Mouse (Mus musculus): ENCODE measurements around the gene Fmnl1. TPM values are rescaled to one million over a fixed set of nuclear protein-coding genes. Genes with fewer than 3 reads are reported as not detected.

The Fmnl1 gene
- polyA plus RNA-seq, 1 experiment from 2014 or later = 3.1 TPM

DNA sequence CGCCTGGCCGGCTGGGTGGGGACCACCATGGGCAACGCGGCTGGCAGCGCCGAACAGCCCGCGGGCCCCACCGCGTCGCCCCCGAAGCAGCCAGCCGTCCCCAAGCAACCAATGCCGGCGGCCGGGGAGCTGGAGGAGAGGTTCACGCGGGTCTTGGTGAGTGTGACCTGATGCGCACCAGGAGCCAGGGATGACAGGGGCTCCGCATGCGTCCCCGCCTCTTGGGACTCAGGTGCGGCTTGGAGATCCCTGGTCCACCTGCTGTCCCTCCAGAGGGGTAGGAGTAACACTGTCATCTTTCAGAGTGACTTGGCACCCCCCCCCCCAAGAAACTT, 346 bp downstream of the Fmnl1 start:
- peaks cover 41% of the 10 kb centered on the region for H3K27me3 ChIP-seq (replicated peaks; ENCODE audit: control insufficient read depth, insufficient read depth, low read length)
- H3K4me2 ChIP-seq (ENCODE audit: low read length) = peak overlapping the region; percentile 95
- peak overlapping the region; percentile 49 for H3K4me3 ChIP-seq (ENCODE audit: low read depth, low read length)
- H3K4me1 ChIP-seq (replicated peaks; ENCODE audit: control insufficient read depth, insufficient read depth, low read length) = no peaks in the 10 kb centered on the region; the same call in 1 of the 2 replicates
- H3K27ac ChIP-seq (ENCODE audit: low read depth) = no peak overlapping the region
- peak overlapping the region; percentile 42 for H3K9ac ChIP-seq (ENCODE audit: low read length)
- no peaks in the 10 kb centered on the region for H3K9me3 ChIP-seq (ENCODE audit: control insufficient read depth, low read length)
- no peak for DNase-seq (ENCODE audit: low spot score)
- 2% methylated on average over 16 of the region's 23 CpGs for WGBS
- ATAC-seq (replicated peaks; ENCODE audit: low FRiP score, low TSS enrichment, low read depth) = 0 out of 2 replicates have a peak, but pooled peaks have one; percentile 20
- no peaks in the 10 kb centered on the region for H3K36me3 ChIP-seq (ENCODE audit: control insufficient read depth, insufficient read depth, low read length)

DNA sequence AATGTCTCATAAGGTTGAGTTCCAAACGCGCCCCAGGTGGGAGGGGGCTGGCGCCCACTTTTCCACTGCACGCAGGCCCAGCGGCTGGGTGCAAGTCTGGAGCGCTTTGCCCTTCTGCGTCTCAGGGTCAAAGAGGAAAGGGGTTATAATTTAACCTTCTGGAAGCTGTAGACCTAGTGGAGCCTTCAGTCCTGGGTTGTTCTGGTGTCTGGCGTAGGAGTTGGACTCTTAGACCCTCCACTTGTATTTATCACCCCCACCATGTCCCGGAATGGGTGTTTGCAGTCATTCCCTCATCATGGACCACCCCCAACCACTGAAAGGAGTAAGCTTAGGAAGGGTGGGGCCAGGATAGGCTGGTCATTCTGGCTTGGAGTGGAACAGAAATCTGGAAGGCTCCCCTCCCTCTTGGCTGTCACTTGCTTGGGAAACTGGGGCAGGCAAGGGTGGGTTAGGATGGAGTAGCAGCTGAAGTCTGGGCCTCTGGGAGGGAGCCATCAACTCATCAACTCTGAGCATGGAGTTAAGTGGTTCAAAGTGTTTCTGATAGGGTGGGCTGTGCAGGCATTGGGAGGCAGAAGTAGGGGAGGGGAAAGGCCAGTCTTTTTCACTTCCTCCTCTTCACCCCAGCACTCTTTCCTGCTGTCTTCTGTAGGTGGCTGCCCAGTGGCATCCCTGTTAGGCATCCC, 940 bp downstream of the Fmnl1 start:
- Histone ChIP-seq H3K36me3 (ENCODE audit: control insufficient read depth, insufficient read depth, low read length) (no peaks in the 10 kb centered on the region), H3K27ac (ENCODE audit: low read depth) (no peak overlapping the region), H3K9ac (ENCODE audit: low read length) (no peak overlapping the region), H3K27me3 (replicated peaks; ENCODE audit: control insufficient read depth, insufficient read depth, low read length) (peaks cover 41% of the 10 kb centered on the region), H3K4me3 (ENCODE audit: low read depth, low read length) (peak overlapping the region; percentile 49; the same call in 1 of the 2 replicates), H3K9me3 (ENCODE audit: control insufficient read depth, low read length) (no peaks in the 10 kb centered on the region), H3K4me2 (ENCODE audit: low read length) (peak overlapping the region; percentile 95), H3K4me1 (replicated peaks; ENCODE audit: control insufficient read depth, insufficient read depth, low read length) (no peaks in the 10 kb centered on the region; the same call in 1 of the 2 replicates)
- WGBS = 41% methylated on average over 9 of the region's 9 CpGs
- DNase-seq (ENCODE audit: low spot score) (no peak), ATAC-seq (replicated peaks; ENCODE audit: low FRiP score, low TSS enrichment, low read depth) (no peak)

DNA sequence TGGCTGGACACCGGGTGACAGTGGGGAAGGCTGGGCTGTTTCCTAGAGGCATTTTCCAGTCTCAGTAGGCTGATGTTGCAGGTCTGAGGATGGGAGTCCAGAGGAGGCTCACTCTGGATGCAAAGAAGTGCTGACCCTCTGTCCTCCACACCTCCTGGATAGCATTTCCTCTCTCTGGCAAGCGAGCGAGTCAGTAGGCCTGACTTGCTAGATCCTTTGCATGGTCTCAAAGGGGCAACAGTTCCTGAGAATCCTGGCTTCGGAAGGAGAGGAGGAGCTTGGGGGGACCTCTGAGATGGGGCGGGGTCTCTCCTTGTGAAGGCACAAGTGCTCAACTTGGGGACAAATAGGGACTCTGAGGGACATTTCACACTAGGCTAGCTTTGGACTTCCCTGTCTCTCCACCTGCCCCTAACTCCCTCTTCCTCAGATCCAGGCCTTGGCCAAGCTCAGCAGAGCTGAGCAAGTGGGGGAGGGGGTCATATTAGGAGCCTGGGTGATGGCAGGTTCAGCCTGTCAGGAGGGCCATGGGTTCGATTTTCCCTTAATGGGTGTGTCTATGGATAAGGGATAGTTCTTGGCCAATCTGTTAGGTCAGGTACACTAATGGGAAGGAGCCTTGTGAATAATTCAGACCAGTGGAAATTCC, 1.6 kb downstream of the Fmnl1 start:
- Histone ChIP-seq H3K4me3 (ENCODE audit: low read depth, low read length) (no peak overlapping the region), H3K27me3 (replicated peaks; ENCODE audit: control insufficient read depth, insufficient read depth, low read length) (peaks cover 41% of the 10 kb centered on the region), H3K9ac (ENCODE audit: low read length) (no peak overlapping the region), H3K36me3 (ENCODE audit: control insufficient read depth, insufficient read depth, low read length) (no peaks in the 10 kb centered on the region), H3K9me3 (ENCODE audit: control insufficient read depth, low read length) (no peaks in the 10 kb centered on the region), H3K4me2 (ENCODE audit: low read length) (no peak overlapping the region), H3K27ac (ENCODE audit: low read depth) (no peak overlapping the region), H3K4me1 (replicated peaks; ENCODE audit: control insufficient read depth, insufficient read depth, low read length) (no peaks in the 10 kb centered on the region; the same call in 1 of the 2 replicates)
- 66% methylated on average over 6 of the region's 6 CpGs for WGBS
- ATAC-seq (replicated peaks; ENCODE audit: low FRiP score, low TSS enrichment, low read depth) (no peak), DNase-seq (ENCODE audit: low spot score) (no peak)

DNA sequence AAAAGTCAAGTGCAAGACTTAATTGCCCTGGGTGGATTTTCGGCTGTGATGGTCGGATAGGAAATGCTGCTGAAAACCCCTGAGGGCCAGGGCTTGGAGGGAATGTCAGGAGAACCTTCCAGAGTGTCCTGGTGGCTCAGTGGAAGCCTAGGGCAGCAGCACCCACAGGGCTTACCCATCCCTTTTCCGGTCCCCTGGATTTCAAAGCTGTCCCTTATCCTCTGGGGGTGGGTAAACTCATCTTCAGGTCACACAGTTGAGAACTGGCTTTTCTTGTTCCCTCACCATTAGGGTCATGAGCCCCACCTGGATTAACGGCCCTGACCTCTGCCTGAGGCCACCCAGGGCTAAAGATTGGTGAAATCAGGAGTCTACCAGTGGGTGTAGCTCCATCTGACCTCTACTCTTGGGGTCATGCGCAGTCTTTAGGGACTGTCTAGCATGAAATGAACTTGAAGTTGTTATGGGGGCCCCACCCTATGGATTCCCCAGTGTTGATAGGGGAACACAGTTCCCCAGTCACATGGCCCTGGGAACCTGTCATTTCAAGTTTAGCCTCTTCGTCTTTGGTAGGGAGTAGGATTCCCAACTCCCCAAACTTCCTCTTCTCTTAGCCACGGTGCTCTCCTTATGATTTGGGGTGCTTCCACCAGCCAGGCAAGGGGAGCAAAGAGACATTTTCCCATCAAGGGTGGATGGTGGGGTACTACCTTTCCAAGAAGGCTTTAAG, 2.3 kb downstream of the Fmnl1 start:
- no peak overlapping the region for H3K27ac ChIP-seq (ENCODE audit: low read depth)
- no peaks in the 10 kb centered on the region for H3K9me3 ChIP-seq (ENCODE audit: control insufficient read depth, low read length)
- H3K9ac ChIP-seq (ENCODE audit: low read length) = no peak overlapping the region
- H3K36me3 ChIP-seq (ENCODE audit: control insufficient read depth, insufficient read depth, low read length) = no peaks in the 10 kb centered on the region
- no peak overlapping the region for H3K4me2 ChIP-seq (ENCODE audit: low read length)
- DNase-seq (ENCODE audit: low spot score) (no peak), ATAC-seq (replicated peaks; ENCODE audit: low FRiP score, low TSS enrichment, low read depth) (no peak)
- no peak overlapping the region for H3K4me3 ChIP-seq (ENCODE audit: low read depth, low read length)
- whole genome bisulfite sequencing = 72% methylated on average over 7 of the region's 7 CpGs
- no peaks in the 10 kb centered on the region; the same call in 1 of the 2 replicates for H3K4me1 ChIP-seq (replicated peaks; ENCODE audit: control insufficient read depth, insufficient read depth, low read length)
- peaks cover 41% of the 10 kb centered on the region for H3K27me3 ChIP-seq (replicated peaks; ENCODE audit: control insufficient read depth, insufficient read depth, low read length)

DNA sequence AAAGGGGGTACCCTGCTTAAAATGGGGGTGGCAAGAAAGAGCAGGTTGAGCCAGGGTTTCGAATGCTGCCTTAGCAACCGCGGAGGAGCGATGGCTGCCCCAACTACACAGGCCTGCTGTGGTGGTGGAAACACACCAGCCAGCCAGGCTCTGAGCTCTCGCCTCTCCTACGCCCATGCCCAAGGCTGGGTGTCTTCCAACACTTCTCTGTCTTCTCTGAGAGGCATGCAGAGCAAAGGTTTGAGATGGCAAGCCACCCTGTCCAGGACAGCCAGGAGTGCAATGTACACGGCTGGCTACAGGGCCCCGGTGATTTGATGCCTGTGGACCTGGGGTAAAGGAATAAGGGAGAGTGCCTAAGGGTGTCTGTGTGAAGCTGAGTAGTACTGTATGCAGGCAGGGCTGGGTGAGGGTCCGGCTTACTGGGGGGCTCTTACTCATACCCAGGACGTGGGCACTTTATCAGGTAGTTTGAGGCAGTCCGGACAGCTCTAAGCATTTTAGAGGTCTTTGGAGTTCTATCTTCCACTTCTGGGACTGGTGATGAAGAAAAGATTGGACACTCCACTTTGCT, 3.0 kb downstream of the Fmnl1 start:
- no peak for DNase-seq (ENCODE audit: low spot score)
- H3K9me3 ChIP-seq (ENCODE audit: control insufficient read depth, low read length) = no peaks in the 10 kb centered on the region
- no peak overlapping the region for H3K27ac ChIP-seq (ENCODE audit: low read depth)
- H3K9ac ChIP-seq (ENCODE audit: low read length) = no peak overlapping the region
- H3K4me1 ChIP-seq (replicated peaks; ENCODE audit: control insufficient read depth, insufficient read depth, low read length) = no peaks in the 10 kb centered on the region; the same call in 1 of the 2 replicates
- 83% methylated on average over 11 of the region's 11 CpGs for WGBS
- H3K4me2 ChIP-seq (ENCODE audit: low read length) = no peak overlapping the region
- no peaks in the 10 kb centered on the region for H3K36me3 ChIP-seq (ENCODE audit: control insufficient read depth, insufficient read depth, low read length)
- ATAC-seq (replicated peaks; ENCODE audit: low FRiP score, low TSS enrichment, low read depth) = no peak
- H3K27me3 ChIP-seq (replicated peaks; ENCODE audit: control insufficient read depth, insufficient read depth, low read length) = peaks cover 41% of the 10 kb centered on the region
- H3K4me3 ChIP-seq (ENCODE audit: low read depth, low read length) = no peak overlapping the region

DNA sequence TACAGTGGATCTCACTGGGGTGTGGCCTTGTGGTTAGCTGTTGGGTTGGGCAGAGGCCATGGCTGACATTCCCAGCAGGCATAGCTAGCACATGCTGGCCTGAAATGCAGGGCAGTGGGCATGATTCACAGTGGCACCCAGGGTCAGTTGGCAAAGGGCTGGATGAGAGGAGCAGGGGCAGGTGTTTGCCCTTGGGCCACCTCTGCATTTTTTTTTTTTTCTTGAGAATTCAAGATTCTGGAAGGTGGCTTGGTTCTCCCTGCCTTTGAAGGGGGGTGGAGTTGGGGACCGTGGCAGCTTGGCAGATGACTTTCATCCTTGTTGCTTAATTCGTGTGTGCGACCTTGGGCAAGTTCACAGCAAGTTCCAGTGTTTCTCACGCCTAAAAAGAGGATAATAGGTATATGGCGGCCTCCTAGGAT, 3.5 kb downstream of the Fmnl1 start:
- no peak for ATAC-seq (replicated peaks; ENCODE audit: low FRiP score, low TSS enrichment, low read depth)
- WGBS = 81% methylated on average over 5 of the region's 5 CpGs
- Histone ChIP-seq H3K4me1 (replicated peaks; ENCODE audit: control insufficient read depth, insufficient read depth, low read length) (no peaks in the 10 kb centered on the region; the same call in 1 of the 2 replicates), H3K9ac (ENCODE audit: low read length) (no peak overlapping the region), H3K4me3 (ENCODE audit: low read depth, low read length) (no peak overlapping the region), H3K9me3 (ENCODE audit: control insufficient read depth, low read length) (no peaks in the 10 kb centered on the region), H3K27me3 (replicated peaks; ENCODE audit: control insufficient read depth, insufficient read depth, low read length) (peaks cover 37% of the 10 kb centered on the region), H3K36me3 (ENCODE audit: control insufficient read depth, insufficient read depth, low read length) (no peaks in the 10 kb centered on the region), H3K27ac (ENCODE audit: low read depth) (no peak overlapping the region), H3K4me2 (ENCODE audit: low read length) (no peak overlapping the region)
- no peak for DNase-seq (ENCODE audit: low spot score)

DNA sequence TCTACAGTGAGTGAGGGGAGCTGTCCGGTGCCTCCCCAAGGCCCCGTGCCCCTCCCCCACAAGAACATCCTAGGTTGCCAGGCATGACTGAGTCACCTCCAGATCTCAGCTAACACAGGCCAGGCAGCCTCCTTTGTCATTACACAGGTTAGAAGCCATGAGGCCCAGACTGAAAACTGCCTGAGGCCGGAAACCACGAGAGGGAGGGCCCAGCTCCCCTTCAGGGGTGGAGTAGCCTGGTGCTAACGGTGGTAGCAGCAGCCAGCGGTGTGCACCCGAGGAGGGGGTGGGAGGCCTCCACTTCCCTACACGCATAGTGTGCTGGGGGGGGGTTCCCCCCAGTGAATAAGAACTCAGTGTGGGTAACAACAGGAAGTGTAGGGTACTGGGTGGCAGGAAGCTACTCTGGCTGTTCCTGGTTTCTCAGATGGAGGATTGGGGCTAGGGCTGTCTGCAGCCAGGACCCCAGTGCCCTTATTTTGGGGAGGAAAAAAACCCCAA, 4.0 kb downstream of the Fmnl1 start:
- DNase-seq (ENCODE audit: low spot score) (no peak), ATAC-seq (replicated peaks; ENCODE audit: low FRiP score, low TSS enrichment, low read depth) (no peak)
- no peaks in the 10 kb centered on the region; the same call in 1 of the 2 replicates for H3K4me1 ChIP-seq (replicated peaks; ENCODE audit: control insufficient read depth, insufficient read depth, low read length)
- H3K36me3 ChIP-seq (ENCODE audit: control insufficient read depth, insufficient read depth, low read length) = no peaks in the 10 kb centered on the region
- H3K9me3 ChIP-seq (ENCODE audit: control insufficient read depth, low read length) = no peaks in the 10 kb centered on the region
- WGBS = 55% methylated on average over 8 of the region's 8 CpGs
- no peak overlapping the region for H3K9ac ChIP-seq (ENCODE audit: low read length)
- H3K4me2 ChIP-seq (ENCODE audit: low read length) = no peak overlapping the region
- no peak overlapping the region for H3K4me3 ChIP-seq (ENCODE audit: low read depth, low read length)
- H3K27me3 ChIP-seq (replicated peaks; ENCODE audit: control insufficient read depth, insufficient read depth, low read length) = peaks cover 32% of the 10 kb centered on the region
- H3K27ac ChIP-seq (ENCODE audit: low read depth) = no peak overlapping the region

DNA sequence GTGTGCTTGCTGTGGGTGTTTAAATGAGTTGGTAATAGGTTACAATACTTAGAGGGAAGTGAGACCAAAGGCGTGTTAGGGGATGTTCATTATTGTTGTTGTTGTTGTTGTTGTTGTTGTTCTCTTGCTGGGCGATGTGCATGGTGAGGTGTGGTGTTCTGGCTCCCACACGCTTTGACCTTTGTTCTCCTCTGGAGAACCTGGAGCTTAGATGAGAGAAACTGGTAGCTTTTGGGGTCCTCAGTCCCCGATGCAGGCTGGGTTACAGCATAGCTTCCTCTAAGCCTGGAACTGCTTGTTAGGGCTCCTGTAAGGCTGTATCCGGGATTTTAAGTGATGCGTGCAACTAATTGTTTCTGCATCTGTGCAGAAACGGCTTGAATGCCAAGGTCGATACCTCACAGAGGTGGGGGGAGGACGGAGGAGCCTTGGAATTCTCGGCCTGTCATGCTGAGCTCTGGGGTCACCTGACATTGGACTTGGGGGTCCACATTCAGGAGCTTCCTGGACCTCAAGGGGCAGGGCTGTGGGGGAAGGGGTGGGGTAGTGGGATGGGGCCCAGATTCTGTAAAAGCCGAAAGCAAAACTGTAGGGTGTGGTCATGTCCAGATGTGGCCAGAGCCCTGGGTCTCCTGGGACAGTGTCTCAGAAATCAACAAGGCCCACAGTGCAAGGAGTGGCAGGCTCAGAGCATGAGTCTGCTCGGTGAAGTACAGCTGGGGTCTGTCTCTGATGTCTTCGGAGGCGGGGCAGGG, 5.0 kb downstream of the Fmnl1 start:
- Histone ChIP-seq H3K4me1 (replicated peaks; ENCODE audit: control insufficient read depth, insufficient read depth, low read length) (no peaks in the 10 kb centered on the region), H3K27me3 (replicated peaks; ENCODE audit: control insufficient read depth, insufficient read depth, low read length) (peaks cover 23% of the 10 kb centered on the region)

More for the DNA sequence above, 5.0 kb downstream of the Fmnl1 start:
- Histone ChIP-seq H3K36me3 (ENCODE audit: control insufficient read depth, insufficient read depth, low read length) (no peaks in the 10 kb centered on the region), H3K27ac (ENCODE audit: low read depth) (no peak overlapping the region), H3K9me3 (ENCODE audit: control insufficient read depth, low read length) (no peaks in the 10 kb centered on the region), H3K4me3 (ENCODE audit: low read depth, low read length) (no peak overlapping the region), H3K4me2 (ENCODE audit: low read length) (no peak overlapping the region), H3K9ac (ENCODE audit: low read length) (no peak overlapping the region)
- 76% methylated on average over 14 of the region's 14 CpGs for WGBS
- DNase-seq (ENCODE audit: low spot score) (no peak), ATAC-seq (replicated peaks; ENCODE audit: low FRiP score, low TSS enrichment, low read depth) (no peak)

Measured in intestine, embryonic 14.5 days (tissue).